Mouse (Mus musculus) gastrocnemius, postnatal 36 days (tissue): Measurements from ENCODE around the gene Ncdn. TPM values are rescaled to one million over a fixed set of nuclear protein-coding genes. Genes with fewer than 3 reads are reported as not detected.

Source experiments
- DNase-seq, 2 experiments: peaks; one replicate each; pipeline ENCODE4 v3.0.0; 2022
- intact Hi-C: fragments of 180-260 bp; cut with DNase I; formaldehyde crosslinking; loops from one replicate; pipeline ENCODE4 v1.15.1; 2025
- total RNA-seq, 2 experiments: library from RNA; stranded (reverse); gene quantifications; 2 replicates each; pipeline ENCODE4 v1.2.3; 2021

The Ncdn gene
- total RNA-seq, 2 experiments from 2014 or later, result 7.6 to 9.9 TPM

DNA sequence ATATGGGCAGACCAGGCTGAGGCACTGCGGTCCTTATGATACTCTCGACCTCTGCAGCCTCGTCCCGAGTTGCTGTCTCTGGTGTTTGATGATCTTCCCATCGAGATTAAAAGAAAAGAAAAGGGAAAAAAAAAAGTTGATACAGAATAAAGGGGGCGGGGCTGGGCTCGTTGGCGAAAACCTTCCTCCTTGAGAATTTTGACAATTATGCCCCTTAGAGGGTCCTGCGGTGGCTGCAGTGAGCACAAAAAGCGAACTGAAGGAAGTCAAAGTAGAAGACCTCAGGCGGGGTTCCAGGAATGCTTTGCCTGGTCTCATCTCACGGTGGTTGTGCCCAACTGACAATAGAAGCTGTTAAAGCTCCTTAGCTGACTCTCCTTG lies 983 bp upstream of the Ncdn start:
- no peak for DNase-seq
- intact Hi-C loops, result no loop called here

GRCm38 (mm10) chr4:126752608-126753141 lies 563 bp downstream of the Ncdn start:
- no peak for DNase-seq
- intact Hi-C loops, result no loop called here

- intact Hi-C loops, result no loop called here
- no peak for DNase-seq
These were observed 1.1 kb downstream of the Ncdn start for GRCm38 (mm10) chr4:126752024-126752607.

DNA sequence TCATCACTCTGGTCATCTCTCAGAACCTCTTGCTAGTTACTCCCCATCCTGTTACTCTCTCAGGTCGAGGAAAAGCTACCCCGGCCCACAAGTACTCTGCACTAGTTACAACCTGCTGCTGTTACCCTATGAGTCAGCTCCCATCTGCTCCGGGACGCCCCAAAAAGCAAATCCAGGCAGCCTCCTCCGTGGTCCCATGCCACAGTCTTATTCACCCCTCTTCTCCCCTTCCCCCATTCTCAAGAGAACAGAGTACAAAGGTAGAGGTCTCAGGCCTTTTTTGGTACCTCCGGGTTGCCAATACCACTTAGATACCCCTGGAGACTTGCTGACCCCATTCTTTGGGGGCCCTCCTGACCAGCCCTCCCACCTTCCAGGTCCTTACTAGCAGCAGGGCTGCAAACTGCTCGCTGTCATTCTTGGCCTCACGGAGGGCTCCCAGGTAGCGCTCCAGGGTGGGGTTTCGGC lies 1.6 kb downstream of the Ncdn start:
- intact Hi-C loops, result no loop called here
- DNase-seq, result no peak

- intact Hi-C loops, result no loop called here
- DNase-seq, result no peak
These were observed 2.2 kb downstream of the Ncdn start for GRCm38 (mm10) chr4:126750863-126751555.

DNA sequence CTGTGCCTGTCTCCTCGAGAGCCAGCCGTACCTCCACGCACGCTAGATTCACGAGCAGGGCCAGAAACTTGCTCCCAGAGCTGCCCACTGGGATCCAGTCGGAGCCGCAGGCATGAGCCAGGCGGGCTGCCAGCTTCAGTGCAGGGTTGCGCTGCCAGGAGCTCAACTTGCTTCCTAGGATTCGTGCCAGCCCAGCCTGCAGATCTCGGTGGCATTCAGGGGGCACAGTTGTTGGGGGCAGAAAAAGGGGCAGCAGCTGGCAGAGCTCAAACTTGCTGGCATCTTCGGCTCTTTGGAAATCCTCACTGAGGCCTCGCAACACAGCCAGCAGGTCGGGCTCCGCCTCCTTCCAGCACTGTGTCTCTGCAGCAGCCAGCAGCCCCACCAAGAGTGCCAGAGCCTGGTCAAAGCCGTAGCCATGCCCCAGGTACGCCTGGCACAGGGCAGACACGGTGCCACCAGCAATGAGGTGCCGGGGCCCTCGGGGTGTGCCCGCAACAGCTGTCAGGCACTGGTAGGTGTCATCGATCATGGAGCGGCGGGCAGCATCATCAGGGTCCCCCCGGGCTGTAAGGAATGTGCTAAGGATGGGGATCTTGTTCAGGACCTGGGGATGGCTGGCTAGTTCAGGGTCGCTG lies 3.1 kb downstream of the Ncdn start:
- peak; percentile 53 to 56 for DNase-seq
- intact Hi-C loops, result no loop called here

- no peak for DNase-seq
- intact Hi-C loops, result loop anchor here (5.0 kb wide), 1 partner anchor 93 kb away; no protein-coding TSS in a partner anchor
These were observed 3.7 kb downstream of the Ncdn start for GRCm38 (mm10) chr4:126749553-126749952.

GRCm38 (mm10) chr4:126748381-126748780 lies 4.9 kb downstream of the Ncdn start:
- intact Hi-C loops, result loop anchor here (5.0 kb wide), 1 partner anchor 94 kb away; no protein-coding TSS in a partner anchor
- DNase-seq, result no peak

DNA sequence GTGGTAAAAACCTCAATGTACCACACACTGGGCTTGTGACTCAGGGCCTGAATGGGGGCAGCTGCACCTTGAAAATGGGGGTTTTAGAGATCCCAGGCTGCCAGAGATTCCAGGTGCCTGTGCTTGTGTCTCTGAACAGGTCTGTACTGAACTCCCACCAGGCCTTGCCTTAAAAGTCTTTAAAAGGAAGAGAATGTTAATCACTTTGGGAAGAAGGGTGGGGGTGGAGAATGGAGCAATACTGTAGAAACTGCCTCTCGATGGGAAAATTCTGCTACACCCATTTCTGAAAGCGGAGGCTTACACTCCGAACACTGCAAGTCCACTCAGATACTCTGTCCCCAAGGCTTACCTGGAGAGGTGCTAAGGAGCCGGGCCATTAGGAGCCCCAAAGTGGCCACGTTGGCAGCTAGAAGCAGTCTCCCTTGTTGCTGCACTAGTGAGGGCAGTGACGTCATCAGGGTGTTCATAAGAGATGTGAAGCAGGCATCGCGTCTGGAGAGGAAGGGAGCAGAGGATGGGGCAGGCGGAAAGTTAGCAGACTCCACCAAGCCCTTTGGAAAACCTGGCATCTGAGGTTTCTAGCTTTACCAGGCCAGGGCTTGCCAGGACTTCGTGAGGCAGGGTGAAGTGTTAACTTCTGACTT lies 6.9 kb downstream of the Ncdn start:
- intact Hi-C loops, result loop anchor here (5.0 kb wide), 1 partner anchor 96 kb away; no protein-coding TSS in a partner anchor
- DNase-seq, result no peak

- intact Hi-C loops, result loop anchor here (5.0 kb wide), 1 partner anchor 97 kb away; no protein-coding TSS in a partner anchor
- peak in 1 of 2 experiments; percentile 38 for DNase-seq
These were observed 7.6 kb downstream of the Ncdn start for GRCm38 (mm10) chr4:126745506-126746193.

DNA sequence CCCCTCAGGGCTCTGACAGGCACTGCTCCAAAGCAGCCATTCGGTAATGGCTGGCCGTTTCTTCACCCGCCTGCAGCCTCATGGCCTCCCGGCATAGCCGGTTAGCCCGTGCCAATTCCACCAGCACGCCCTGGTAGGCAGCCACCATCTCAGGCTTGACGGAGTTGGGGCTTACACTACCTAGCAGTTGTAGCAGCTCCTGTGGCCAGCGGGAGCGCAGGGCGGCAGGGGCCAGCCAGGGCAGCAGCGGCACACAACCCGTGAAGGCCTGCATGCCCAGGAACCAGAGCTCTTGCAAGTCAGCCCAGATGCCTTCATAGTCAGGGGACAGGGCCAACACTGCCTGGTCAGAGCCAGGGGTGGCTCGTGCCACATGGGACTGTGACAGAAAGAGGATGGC lies 8.4 kb downstream of the Ncdn start:
- no peak for DNase-seq
- intact Hi-C loops, result loop anchor here (5.0 kb wide), 3 partner anchors 68 to 193 kb away; partner anchors contain the start of gene Psmb2

DNA sequence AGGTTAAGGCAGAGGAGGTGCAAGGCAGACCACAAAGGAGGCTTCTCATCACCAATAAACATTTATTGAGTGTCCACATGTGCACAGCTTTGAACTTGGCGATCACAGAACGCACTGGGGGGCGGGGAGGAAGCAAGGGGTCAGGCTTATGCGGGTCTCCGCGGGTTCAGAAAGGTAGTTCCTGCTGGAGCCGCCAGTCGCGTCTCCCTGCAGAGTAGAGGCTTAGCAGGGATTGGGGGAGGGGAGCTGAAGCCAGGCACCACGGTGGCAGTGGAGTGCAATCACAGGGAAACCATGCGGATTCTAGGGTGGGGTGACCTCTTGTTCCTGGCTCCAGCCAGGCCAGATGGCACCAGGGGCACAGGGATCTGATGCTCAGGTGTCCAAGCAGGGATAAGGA lies 9.5 kb downstream of the Ncdn start:
- DNase-seq, result no peak

DNA sequence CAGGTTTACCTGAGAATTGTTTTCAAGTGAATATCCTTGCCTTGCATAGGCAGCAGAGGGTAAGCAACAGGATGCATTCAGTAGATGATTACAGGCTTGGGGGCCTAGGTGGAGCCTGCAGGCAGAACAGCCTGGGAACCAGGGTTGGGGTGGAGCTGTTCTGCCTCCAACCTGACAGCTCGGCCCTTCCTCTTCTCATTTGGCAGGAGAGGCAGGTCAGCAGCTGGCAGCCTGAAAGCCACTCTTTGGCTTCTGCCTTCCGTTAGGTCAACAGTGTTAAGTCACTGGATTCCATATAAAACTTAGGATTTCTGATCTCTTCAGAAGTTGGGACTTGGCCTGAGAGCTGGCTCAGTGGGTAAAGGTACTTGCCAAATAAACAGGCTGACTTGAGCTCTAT lies 10.3 kb downstream of the Ncdn start:
- no peak for DNase-seq
- intact Hi-C loops, result loop anchor here (5.0 kb wide), 2 partner anchors 66 to 191 kb away; partner anchors contain the start of gene Psmb2

More for the DNA sequence above, 9.5 kb downstream of the Ncdn start:
- intact Hi-C loops, result loop anchor here (5.0 kb wide), 2 partner anchors 66 to 191 kb away; partner anchors contain the start of gene Psmb2

GRCm38 (mm10) chr4:126741448-126741847 lies 11.8 kb downstream of the Ncdn start:
- DNase-seq, result peak; percentile 67 to 68
- intact Hi-C loops, result loop anchor here (2.0 to 5.0 kb wide), 4 partner anchors 64 to 189 kb away; partner anchors contain the start of gene Psmb2

DNA sequence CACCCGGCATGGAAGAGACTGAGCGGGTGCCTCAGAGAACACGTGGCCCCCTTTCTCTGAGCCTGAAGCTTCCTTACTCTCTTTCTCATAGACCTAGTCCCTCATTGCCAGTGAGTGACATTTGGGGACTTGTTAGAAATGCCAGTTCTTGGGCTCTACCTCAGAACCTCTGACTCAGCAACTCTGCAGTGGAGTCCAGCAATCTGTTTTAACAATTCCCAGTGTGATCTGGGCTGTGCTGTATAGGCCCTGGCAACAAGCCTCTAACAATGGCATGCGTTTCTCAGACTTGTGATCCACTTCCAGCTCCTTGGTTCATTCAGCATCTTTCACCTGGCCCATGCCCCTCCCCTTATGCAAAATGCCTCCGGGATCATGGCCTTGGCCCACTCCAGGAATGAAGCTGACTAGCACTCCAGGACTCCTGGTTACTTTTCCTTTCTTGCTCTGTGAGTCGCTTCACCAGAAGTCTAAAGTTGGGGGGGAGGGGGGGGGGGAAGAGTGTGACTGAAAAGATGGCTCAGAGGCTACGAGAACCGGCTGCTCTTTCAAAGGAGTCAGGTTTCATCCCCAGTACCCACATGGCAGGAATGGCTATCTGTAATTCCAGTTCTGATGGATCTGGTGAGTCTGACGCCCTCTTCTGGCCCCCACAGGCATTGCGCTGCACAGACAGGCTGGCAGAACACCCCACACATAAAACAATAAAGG lies 13.1 kb downstream of the Ncdn start:
- DNase-seq, result no peak
- intact Hi-C loops, result loop anchor here (2.0 to 5.0 kb wide), 4 partner anchors 63 to 188 kb away; partner anchors contain the start of gene Psmb2

GRCm38 (mm10) chr4:126736001-126736414 lies 17.2 kb downstream of the Ncdn start, which contains the start of gene Tfap2e:
Gene Tfap2e, minus strand, starts transcription at chr4:126736240.
- no peak for DNase-seq
- intact Hi-C loops, result no loop called here

DNA sequence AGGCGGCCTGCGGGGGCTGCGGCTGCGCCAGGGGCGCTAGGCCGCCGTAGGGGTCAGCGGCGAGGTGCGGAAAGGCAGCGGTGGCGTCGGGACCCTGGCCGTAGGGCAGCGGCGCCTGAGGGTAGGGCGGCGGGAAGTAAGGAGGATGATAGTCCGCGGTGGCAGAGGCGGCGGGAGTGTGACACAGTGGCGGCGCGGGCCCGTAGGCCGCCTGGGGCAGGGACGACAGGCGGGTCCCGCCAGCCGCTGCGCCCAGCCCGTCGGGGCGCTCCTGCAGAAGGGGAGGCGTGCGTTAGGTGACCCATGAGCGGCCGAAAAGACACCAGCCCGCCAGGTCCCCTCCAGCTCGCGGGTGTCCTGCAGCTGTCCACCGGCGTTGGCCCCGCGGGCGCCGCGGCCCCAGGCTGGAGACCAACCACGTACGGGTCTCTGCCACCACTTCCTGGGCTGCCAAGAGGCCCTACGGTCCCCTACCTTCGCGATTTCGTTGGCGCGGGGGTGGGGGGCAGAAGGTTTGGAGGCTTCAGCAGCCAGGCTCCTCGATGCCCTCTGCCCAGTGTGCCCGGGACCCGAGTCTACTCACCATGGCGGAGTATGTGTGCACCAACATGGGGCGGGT lies 17.7 kb downstream of the Ncdn start:
- intact Hi-C loops, result no loop called here
- no peak for DNase-seq

- intact Hi-C loops, result no loop called here
- no peak for DNase-seq
These were observed 18.4 kb downstream of the Ncdn start for GRCm38 (mm10) chr4:126734700-126735381.
